Mouse (Mus musculus): Measurements from ENCODE around the gene Ncor2. TPM values are rescaled to one million over a fixed set of nuclear protein-coding genes. Genes with fewer than 3 reads are reported as not detected.
A peak's percentile ranks its signal among the peaks of the same experiment; 100 is the strongest.

Gene Ncor2
- polyA plus RNA-seq, 1 experiment from 2014 or later, result 11.1 TPM

DNA sequence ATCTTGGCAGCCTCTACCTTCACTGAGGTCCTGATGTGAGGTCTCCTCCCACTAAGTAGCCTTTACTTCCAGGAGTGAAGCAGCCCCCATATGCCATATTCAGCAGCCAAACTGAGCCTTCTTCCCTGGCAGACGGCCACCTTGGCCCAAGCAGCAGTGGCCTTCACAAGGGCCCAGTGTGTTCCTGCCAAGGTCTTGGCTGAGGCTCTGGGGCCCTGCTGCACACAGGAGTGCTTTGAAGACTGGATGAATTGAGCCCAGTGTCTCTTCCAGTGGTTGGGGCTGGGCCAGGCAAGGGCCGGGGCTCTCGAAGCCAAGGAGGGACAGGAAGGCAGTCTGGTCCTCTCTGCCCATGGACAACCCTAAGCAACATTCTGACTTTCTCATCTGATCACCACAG, 42.8 kb upstream of the Ncor2 start:
- H3K9me3 ChIP-seq (ENCODE audit: control insufficient read depth, low read length), result no peaks in the 10 kb centered on the region
- H3K4me2 ChIP-seq (replicated peaks; ENCODE audit: low read depth), result no peak overlapping the region
- no peaks in the 10 kb centered on the region for H3K36me3 ChIP-seq (ENCODE audit: control insufficient read depth, insufficient read depth, low read length)
- no peak overlapping the region for H3K27ac ChIP-seq (replicated peaks)
- ATAC-seq (ENCODE audit: low FRiP score, low TSS enrichment) (no peak), DNase-seq (ENCODE audit: low spot score) (peak; percentile 31)
- H3K4me1 ChIP-seq (replicated peaks; ENCODE audit: control insufficient read depth, insufficient read depth), result no peaks in the 10 kb centered on the region
- TF ChIP-seq CTCF (IDR thresholded peaks at IDR 0.05; ENCODE audit: low read depth), result no peak
- TF ChIP-seq EP300 (optimal IDR thresholded peaks at IDR 0.05), result no peak
- no peak overlapping the region for H3K4me3 ChIP-seq (ENCODE audit: low read depth, low read length)
- H3K9ac ChIP-seq (ENCODE audit: low read length), result no peak overlapping the region
- WGBS, result 41% methylated on average over 3 of the region's 3 CpGs
- H3K27me3 ChIP-seq (ENCODE audit: control insufficient read depth, insufficient read depth, low read length), result no peaks in the 10 kb centered on the region

DNA sequence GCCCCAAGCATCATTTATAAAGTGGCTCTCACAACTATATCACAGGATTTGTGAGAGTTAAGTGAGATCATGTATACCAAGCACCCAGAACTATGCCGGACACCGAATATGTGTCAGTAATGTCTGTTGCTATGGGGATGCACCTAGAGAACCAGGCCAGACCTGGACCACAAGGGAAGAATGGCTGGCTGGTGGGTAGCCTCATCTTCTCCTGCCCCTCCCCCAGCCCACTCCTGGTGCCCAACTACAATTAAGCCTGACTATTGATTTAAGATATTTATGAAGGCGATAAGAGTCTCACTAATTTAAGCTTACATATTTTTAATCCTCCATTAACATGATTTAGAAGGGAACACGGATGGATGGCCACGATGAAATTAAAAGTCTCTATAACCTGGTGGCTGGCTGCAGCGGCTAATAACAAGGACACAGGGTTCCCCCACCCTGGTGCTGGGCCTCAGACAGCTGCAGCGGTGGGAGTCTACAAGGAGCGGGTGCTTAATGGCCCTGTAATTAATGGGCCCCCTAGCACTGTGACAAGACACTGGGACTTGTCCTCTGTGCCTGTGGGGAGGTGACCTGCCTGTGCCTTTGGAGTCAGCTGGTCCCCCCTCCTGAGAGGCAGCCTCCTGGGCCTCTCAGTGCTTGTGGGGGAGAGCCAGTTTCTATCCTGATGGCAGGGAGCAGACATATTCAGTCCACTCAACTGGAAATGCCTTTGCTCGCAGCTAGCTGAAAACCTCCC, 38.6 kb upstream of the Ncor2 start:
- Histone ChIP-seq H3K27ac (replicated peaks) (no peak overlapping the region), H3K36me3 (ENCODE audit: control insufficient read depth, insufficient read depth, low read length) (no peaks in the 10 kb centered on the region), H3K4me2 (replicated peaks; ENCODE audit: low read depth) (no peak overlapping the region), H3K4me1 (replicated peaks; ENCODE audit: control insufficient read depth, insufficient read depth) (0 out of 2 replicates have a peak, but pooled peaks cover 4% of the 10 kb centered on the region), H3K9me3 (ENCODE audit: control insufficient read depth, low read length) (no peaks in the 10 kb centered on the region), H3K4me3 (ENCODE audit: low read depth, low read length) (no peak overlapping the region), H3K27me3 (ENCODE audit: control insufficient read depth, insufficient read depth, low read length) (no peaks in the 10 kb centered on the region), H3K9ac (ENCODE audit: low read length) (no peak overlapping the region)
- TF ChIP-seq EP300 (optimal IDR thresholded peaks at IDR 0.05) (no peak), CTCF (IDR thresholded peaks at IDR 0.05; ENCODE audit: low read depth) (no peak)
- no peak for ATAC-seq (ENCODE audit: low FRiP score, low TSS enrichment)
- 76% methylated on average over 9 of the region's 9 CpGs for WGBS
- DNase-seq (ENCODE audit: low spot score), result no peak

DNA sequence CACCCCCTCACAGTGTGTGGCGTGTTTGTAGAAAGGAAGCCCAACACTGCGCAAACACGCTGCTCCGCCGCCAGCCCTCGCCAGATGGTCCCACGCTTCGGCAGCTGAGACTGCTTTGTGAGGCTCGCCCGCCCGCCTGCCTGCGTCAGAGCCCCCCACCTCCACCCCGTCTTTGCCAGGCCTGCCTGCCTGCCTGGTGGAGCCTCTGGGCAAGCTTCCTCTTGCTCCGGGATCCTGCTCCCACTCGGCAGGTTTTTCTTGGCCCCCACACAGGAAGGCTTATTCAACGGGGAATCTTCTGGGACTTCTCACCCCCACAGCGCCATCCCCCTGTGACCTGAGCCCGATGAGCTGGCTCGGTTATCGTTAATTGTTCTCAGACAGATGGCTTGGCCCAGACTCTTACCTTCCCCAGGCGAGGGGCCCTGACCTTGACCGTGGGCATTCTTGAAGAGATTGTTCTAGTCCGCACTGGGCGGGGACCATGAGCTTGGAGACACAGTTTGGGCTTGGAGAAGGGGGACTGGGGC, 37.0 kb upstream of the Ncor2 start:
- Histone ChIP-seq H3K4me3 (ENCODE audit: low read depth, low read length) (peak overlapping the region; percentile 22; the same call in 1 of the 2 replicates), H3K9ac (ENCODE audit: low read length) (peak overlapping the region; percentile 38), H3K36me3 (ENCODE audit: control insufficient read depth, insufficient read depth, low read length) (no peaks in the 10 kb centered on the region), H3K27me3 (ENCODE audit: control insufficient read depth, insufficient read depth, low read length) (no peaks in the 10 kb centered on the region), H3K27ac (replicated peaks) (peak overlapping the region; percentile 74), H3K4me1 (replicated peaks; ENCODE audit: control insufficient read depth, insufficient read depth) (0 out of 2 replicates have a peak, but pooled peaks cover 4% of the 10 kb centered on the region), H3K4me2 (replicated peaks; ENCODE audit: low read depth) (peak overlapping the region; percentile 52), H3K9me3 (ENCODE audit: control insufficient read depth, low read length) (no peaks in the 10 kb centered on the region)
- 7% methylated on average over 23 of the region's 24 CpGs for WGBS
- ATAC-seq (ENCODE audit: low FRiP score, low TSS enrichment), result peak; percentile 74
- no peak; the same call in 1 of the 2 replicates for TF ChIP-seq CTCF (IDR thresholded peaks at IDR 0.05; ENCODE audit: low read depth)
- TF ChIP-seq EP300 (optimal IDR thresholded peaks at IDR 0.05), result no peak
- DNase-seq (ENCODE audit: low spot score), result peak; percentile 68

DNA sequence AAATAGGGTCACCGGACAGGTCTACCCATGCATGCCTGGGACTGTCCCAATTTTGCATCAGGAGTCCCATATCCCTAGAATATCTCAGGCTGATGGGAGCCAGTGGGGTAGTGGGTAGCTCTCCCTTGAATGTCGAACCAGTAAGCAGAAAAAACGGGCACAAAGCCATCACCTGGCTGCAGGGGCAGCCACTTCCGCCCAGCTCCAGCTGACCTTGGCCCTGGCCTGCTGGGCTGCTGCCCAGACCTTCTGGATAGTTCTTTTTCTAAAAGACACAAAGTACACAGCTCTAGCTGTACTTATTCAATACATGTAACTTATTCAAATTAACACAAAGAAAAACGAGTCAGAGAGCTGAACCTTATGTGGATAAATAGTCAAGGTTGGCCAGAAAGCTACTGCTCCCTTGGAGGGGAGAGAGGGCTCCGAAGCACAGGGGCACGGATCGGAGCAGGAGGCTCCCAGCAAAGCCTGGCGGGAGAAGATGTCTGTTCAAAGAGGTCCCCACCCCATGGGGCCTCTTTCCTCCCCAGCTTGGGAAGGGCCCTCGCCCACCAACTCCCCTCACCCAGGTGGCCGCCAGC, 36.4 kb upstream of the Ncor2 start:
- no peaks in the 10 kb centered on the region for H3K36me3 ChIP-seq (ENCODE audit: control insufficient read depth, insufficient read depth, low read length)
- H3K4me2 ChIP-seq (replicated peaks; ENCODE audit: low read depth), result peak overlapping the region; percentile 52
- H3K27ac ChIP-seq (replicated peaks), result peak overlapping the region; percentile 74
- no peak for DNase-seq (ENCODE audit: low spot score)
- no peaks in the 10 kb centered on the region for H3K9me3 ChIP-seq (ENCODE audit: control insufficient read depth, low read length)
- whole genome bisulfite sequencing, result 13% methylated on average over 10 of the region's 11 CpGs
- H3K4me3 ChIP-seq (ENCODE audit: low read depth, low read length), result peak overlapping the region; percentile 22; the same call in 1 of the 2 replicates
- peak overlapping the region; percentile 38; the same call in 1 of the 2 replicates for H3K9ac ChIP-seq (ENCODE audit: low read length)
- H3K27me3 ChIP-seq (ENCODE audit: control insufficient read depth, insufficient read depth, low read length), result no peaks in the 10 kb centered on the region
- H3K4me1 ChIP-seq (replicated peaks; ENCODE audit: control insufficient read depth, insufficient read depth), result 0 out of 2 replicates have a peak, but pooled peaks cover 4% of the 10 kb centered on the region
- peak; percentile 43; the same call in 1 of the 2 replicates for ATAC-seq (ENCODE audit: low FRiP score, low TSS enrichment)
- no peak for TF ChIP-seq CTCF (IDR thresholded peaks at IDR 0.05; ENCODE audit: low read depth)
- no peak for TF ChIP-seq EP300 (optimal IDR thresholded peaks at IDR 0.05)

DNA sequence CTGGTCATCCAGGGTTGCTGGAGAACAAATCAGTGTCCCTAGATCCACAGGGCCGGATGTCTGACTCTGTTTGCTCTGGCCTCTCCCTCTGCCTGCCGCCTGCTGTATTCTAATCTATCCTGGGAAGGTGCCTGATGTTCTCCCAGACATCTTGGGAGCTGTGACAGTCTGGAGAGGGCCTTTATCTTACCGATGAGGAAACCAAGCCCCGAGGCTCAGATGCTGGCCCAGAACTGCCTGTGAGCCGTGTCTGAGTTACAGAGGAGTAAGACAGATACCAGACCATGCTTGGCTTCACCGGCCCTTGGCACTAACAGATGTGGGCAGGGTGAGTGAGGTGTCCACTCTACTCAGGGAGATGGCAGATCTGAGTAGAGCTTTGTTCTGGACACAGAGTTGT, 35.0 kb upstream of the Ncor2 start:
- 66% methylated on average over 6 of the region's 6 CpGs for WGBS
- no peaks in the 10 kb centered on the region for H3K36me3 ChIP-seq (ENCODE audit: control insufficient read depth, insufficient read depth, low read length)
- DNase-seq (ENCODE audit: low spot score) (no peak), ATAC-seq (ENCODE audit: low FRiP score, low TSS enrichment) (no peak)
- no peak overlapping the region for H3K4me2 ChIP-seq (replicated peaks; ENCODE audit: low read depth)
- H3K27ac ChIP-seq (replicated peaks), result no peak overlapping the region
- no peaks in the 10 kb centered on the region for H3K27me3 ChIP-seq (ENCODE audit: control insufficient read depth, insufficient read depth, low read length)
- H3K9ac ChIP-seq (ENCODE audit: low read length), result no peak overlapping the region
- TF ChIP-seq CTCF (IDR thresholded peaks at IDR 0.05; ENCODE audit: low read depth) (no peak), EP300 (optimal IDR thresholded peaks at IDR 0.05) (no peak)
- no peak overlapping the region for H3K4me3 ChIP-seq (ENCODE audit: low read depth, low read length)
- H3K4me1 ChIP-seq (replicated peaks; ENCODE audit: control insufficient read depth, insufficient read depth), result 0 out of 2 replicates have a peak, but pooled peaks cover 4% of the 10 kb centered on the region
- no peaks in the 10 kb centered on the region for H3K9me3 ChIP-seq (ENCODE audit: control insufficient read depth, low read length)
